Mouse (Mus musculus): ENCODE data around the gene Ppp1r1b. TPM values are rescaled to one million over a fixed set of nuclear protein-coding genes. Genes with fewer than 3 reads are reported as not detected.

Gene Ppp1r1b
- 6.9 and 7.0 TPM in 2 replicates for polyA plus RNA-seq (2015; fragmentation: Nextera tagmentation; extraction: Ambion mirVana)

- Histone ChIP-seq H3K27me3 (ENCODE audit: control insufficient read depth, insufficient read depth, low read length) (peaks cover 3% of the 10 kb centered on the region; the same call in 1 of the 2 replicates), H3K9me3 (ENCODE audit: control insufficient read depth, low read length) (no peaks in the 10 kb centered on the region), H3K4me2 (replicated peaks; ENCODE audit: low read depth) (peak within 1 kb of the TSS; percentile 93), H3K4me3 (ENCODE audit: low read depth, low read length) (peak within 1 kb of the TSS; percentile 51), H3K9ac (ENCODE audit: low read length) (peak within 1 kb of the TSS; percentile 58), H3K4me1 (replicated peaks; ENCODE audit: control insufficient read depth, insufficient read depth) (peaks cover 4% of the 10 kb centered on the region; the same call in 1 of the 2 replicates), H3K36me3 (ENCODE audit: control insufficient read depth, insufficient read depth, low read length) (no peaks in the 10 kb centered on the region), H3K27ac (replicated peaks) (no peak within 1 kb of the TSS; the same call in 1 of the 2 replicates)
- ATAC-seq (ENCODE audit: low FRiP score, low TSS enrichment): peak; percentile 27; the same call in 1 of the 2 replicates
- DNase-seq (ENCODE audit: low spot score): peak; percentile 63
- under 1% methylated on average over 55 of the region's 55 CpGs for WGBS
- no peak for TF ChIP-seq EP300 (optimal IDR thresholded peaks at IDR 0.05)
- no peak for TF ChIP-seq CTCF (IDR thresholded peaks at IDR 0.05; ENCODE audit: low read depth)
Measured at GRCm38 (mm10) chr11:98348083-98348961, at the start of gene Ppp1r1b. Gene Ppp1r1b (plus strand): TSS chr11:98348404.

GRCm38 (mm10) chr11:98298484-98299205 is 49.6 kb upstream of the Ppp1r1b start:
- H3K27me3 ChIP-seq (ENCODE audit: control insufficient read depth, insufficient read depth, low read length): no peaks in the 10 kb centered on the region
- H3K9ac ChIP-seq (ENCODE audit: low read length): no peak overlapping the region
- no peaks in the 10 kb centered on the region for H3K36me3 ChIP-seq (ENCODE audit: control insufficient read depth, insufficient read depth, low read length)
- ATAC-seq (ENCODE audit: low FRiP score, low TSS enrichment) (no peak), DNase-seq (ENCODE audit: low spot score) (no peak)
- WGBS: 9% methylated on average over 10 of the region's 10 CpGs
- TF ChIP-seq CTCF (IDR thresholded peaks at IDR 0.05; ENCODE audit: low read depth) (no peak), EP300 (optimal IDR thresholded peaks at IDR 0.05) (no peak)
- H3K9me3 ChIP-seq (ENCODE audit: control insufficient read depth, low read length): no peaks in the 10 kb centered on the region
- no peak overlapping the region for H3K4me2 ChIP-seq (replicated peaks; ENCODE audit: low read depth)
- no peaks in the 10 kb centered on the region for H3K4me1 ChIP-seq (replicated peaks; ENCODE audit: control insufficient read depth, insufficient read depth)
- H3K4me3 ChIP-seq (ENCODE audit: low read depth, low read length): no peak overlapping the region
- no peak overlapping the region for H3K27ac ChIP-seq (replicated peaks)

GRCm38 (mm10) chr11:98313790-98314323 is 34.3 kb upstream of the Ppp1r1b start:
- no peak for TF ChIP-seq EP300 (optimal IDR thresholded peaks at IDR 0.05)
- H3K36me3 ChIP-seq (ENCODE audit: control insufficient read depth, insufficient read depth, low read length): no peaks in the 10 kb centered on the region
- peak; percentile 79 for DNase-seq (ENCODE audit: low spot score)
- H3K9me3 ChIP-seq (ENCODE audit: control insufficient read depth, low read length): no peaks in the 10 kb centered on the region
- H3K9ac ChIP-seq (ENCODE audit: low read length): no peak overlapping the region
- H3K4me3 ChIP-seq (ENCODE audit: low read depth, low read length): no peak overlapping the region
- no peak overlapping the region for H3K4me2 ChIP-seq (replicated peaks; ENCODE audit: low read depth)
- no peak overlapping the region for H3K27ac ChIP-seq (replicated peaks)
- H3K27me3 ChIP-seq (ENCODE audit: control insufficient read depth, insufficient read depth, low read length): peaks cover 8% of the 10 kb centered on the region; the same call in 1 of the 2 replicates
- no peaks in the 10 kb centered on the region for H3K4me1 ChIP-seq (replicated peaks; ENCODE audit: control insufficient read depth, insufficient read depth)
- ATAC-seq (ENCODE audit: low FRiP score, low TSS enrichment): peak; percentile 47; the same call in 1 of the 2 replicates
- WGBS: 2% methylated on average over 26 of the region's 26 CpGs

GRCm38 (mm10) chr11:98317479-98317878 is 30.7 kb upstream of the Ppp1r1b start:
- no peaks in the 10 kb centered on the region for H3K9me3 ChIP-seq (ENCODE audit: control insufficient read depth, low read length)
- TF ChIP-seq CTCF (IDR thresholded peaks at IDR 0.05; ENCODE audit: low read depth) (no peak), EP300 (optimal IDR thresholded peaks at IDR 0.05) (no peak)
- WGBS: 8% methylated on average over 7 of the region's 7 CpGs

GRCm38 (mm10) chr11:98318421-98319116 is 29.6 kb upstream of the Ppp1r1b start:
- H3K9ac ChIP-seq (ENCODE audit: low read length): no peak overlapping the region
- H3K36me3 ChIP-seq (ENCODE audit: control insufficient read depth, insufficient read depth, low read length): no peaks in the 10 kb centered on the region
- no peak overlapping the region for H3K27ac ChIP-seq (replicated peaks)
- H3K4me3 ChIP-seq (ENCODE audit: low read depth, low read length): no peak overlapping the region
- H3K4me1 ChIP-seq (replicated peaks; ENCODE audit: control insufficient read depth, insufficient read depth): no peaks in the 10 kb centered on the region
- no peaks in the 10 kb centered on the region for H3K9me3 ChIP-seq (ENCODE audit: control insufficient read depth, low read length)
- DNase-seq (ENCODE audit: low spot score) (no peak), ATAC-seq (ENCODE audit: low FRiP score, low TSS enrichment) (no peak)
- WGBS: 3% methylated on average over 13 of the region's 14 CpGs
- H3K4me2 ChIP-seq (replicated peaks; ENCODE audit: low read depth): no peak overlapping the region
- peaks cover 29% of the 10 kb centered on the region; the same call in 1 of the 2 replicates for H3K27me3 ChIP-seq (ENCODE audit: control insufficient read depth, insufficient read depth, low read length)
- TF ChIP-seq CTCF (IDR thresholded peaks at IDR 0.05; ENCODE audit: low read depth) (no peak), EP300 (optimal IDR thresholded peaks at IDR 0.05) (no peak)

More at GRCm38 (mm10) chr11:98317479-98317878, 30.7 kb upstream of the Ppp1r1b start:
- ATAC-seq (ENCODE audit: low FRiP score, low TSS enrichment) (no peak), DNase-seq (ENCODE audit: low spot score) (no peak)
- Histone ChIP-seq H3K9ac (ENCODE audit: low read length) (no peak overlapping the region), H3K27ac (replicated peaks) (no peak overlapping the region), H3K36me3 (ENCODE audit: control insufficient read depth, insufficient read depth, low read length) (no peaks in the 10 kb centered on the region), H3K4me1 (replicated peaks; ENCODE audit: control insufficient read depth, insufficient read depth) (no peaks in the 10 kb centered on the region), H3K4me3 (ENCODE audit: low read depth, low read length) (no peak overlapping the region), H3K4me2 (replicated peaks; ENCODE audit: low read depth) (no peak overlapping the region), H3K27me3 (ENCODE audit: control insufficient read depth, insufficient read depth, low read length) (peaks cover 23% of the 10 kb centered on the region; the same call in 1 of the 2 replicates)
